8 mouse cellular contexts compared by ENCODE assay signal in the genomic region with DNA sequence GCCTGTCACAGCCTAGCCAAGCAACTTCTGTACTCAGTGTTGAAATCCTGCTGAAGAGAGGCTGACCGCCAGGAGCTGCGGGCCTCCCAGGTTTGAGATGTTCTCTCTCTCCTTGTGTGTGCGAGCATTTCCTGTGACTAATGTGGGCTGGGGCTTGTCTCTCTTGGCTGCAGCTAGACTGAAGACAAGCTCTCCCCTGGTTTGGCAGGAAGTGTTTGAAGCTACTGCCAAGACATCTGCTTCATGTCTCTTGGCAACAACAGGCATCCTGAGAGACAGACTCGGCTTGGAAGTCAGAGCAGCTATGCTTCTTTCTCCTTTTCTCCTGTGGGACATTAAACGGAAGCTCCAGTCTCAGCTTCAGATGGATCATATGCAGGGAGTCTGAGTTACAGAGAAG. TPM values are rescaled to one million over a fixed set of nuclear protein-coding genes. Genes with fewer than 3 reads are reported as not detected.
DNase-seq lines count a peak whose midpoint lies in the region; ATAC-seq and TF ChIP-seq lines count a peak whose summit lies in the region.

No protein-coding gene starts in this region.

- WGBS in lung, embryonic 14.5 days, result 24% methylated on average over 5 of the region's 5 CpGs

- H3K9ac ChIP-seq in lung, embryonic 14.5 days, result no peak overlapping the region

- TF ChIP-seq CTCF in lung, embryonic 14.5 days (IDR thresholded peaks at IDR 0.05; ENCODE audit: low read depth), result peak; percentile 56

- H3K36me3 ChIP-seq in lung, embryonic 14.5 days (ENCODE audit: insufficient read depth), result no peaks in the 10 kb centered on the region

- H3K4me3 ChIP-seq in lung, embryonic 14.5 days (ENCODE audit: low read depth, low read length), result no peak overlapping the region

- peak; percentile 95 for DNase-seq in MN1 (ENCODE audit: low spot score)
- peak; percentile 75 to 78 for DNase-seq in adrenal gland, postnatal 36 days
- peak; percentile 80 to 81 for DNase-seq in heart, postnatal 14 days
- peak; percentile 78 to 82 for DNase-seq in layer of hippocampus, adult 8-10 months (ENCODE audit: low spot score in 2 of 2)
- peak; percentile 97 for DNase-seq in lung, embryonic 14.5 days
- DNase-seq in right cerebral cortex, postnatal 14 days, result peak; percentile 53
- no peak for DNase-seq in embryo, embryonic 11 days

- intact Hi-C loops in heart, postnatal 14 days (cut with DNase I), result loop anchor here (5.0 kb wide), 1 partner anchor 85 kb away; no protein-coding TSS in a partner anchor

- H3K4me2 ChIP-seq in lung, embryonic 14.5 days, result no peak overlapping the region

- peak overlapping the region; percentile 95 for H3K27ac ChIP-seq in lung, embryonic 14.5 days (ENCODE audit: low read depth)

- H3K9me3 ChIP-seq in lung, embryonic 14.5 days (ENCODE audit: low read depth, low read length), result no peaks in the 10 kb centered on the region

- H3K27me3 ChIP-seq in lung, embryonic 14.5 days (ENCODE audit: insufficient read depth, low read length), result no peaks in the 10 kb centered on the region

- peak; percentile 99 for ATAC-seq in frontal cortex, adult (ENCODE audit: low TSS enrichment)
- peak; percentile 94 for ATAC-seq in lung, embryonic 14.5 days (ENCODE audit: insufficient read depth)

- peaks cover 10% of the 10 kb centered on the region for H3K4me1 ChIP-seq in lung, embryonic 14.5 days (ENCODE audit: insufficient read depth)

RNA-seq across cellular contexts. Expression of a gene that starts 44.2 kb away (rescaled TPM):
- 10 to 100 TPM; 12.2 to 18.8 TPM for total RNA-seq in adrenal gland, postnatal 36 days (2021)
- 10 to 100 TPM; 11.9 to 12.9 TPM for total RNA-seq in heart, postnatal 14 days (2021)
- 10 to 100 TPM; 16.4 to 20.0 (median 18.7) TPM for total RNA-seq in layer of hippocampus, adult 8-10 months (2022)
- 11.2 and 11.5 TPM in 2 replicates for polyA plus RNA-seq in lung, embryonic 14.5 days (2014; fragmentation: Nextera tagmentation; extraction: Ambion mirVana)

RNA-seq across cellular contexts. Expression of a gene that starts 55.7 kb away (rescaled TPM):
- not detected for total RNA-seq in adrenal gland, postnatal 36 days (2021)
- total RNA-seq in heart, postnatal 14 days (2021), result under 1 TPM; 0.41 to 0.65 TPM
- under 1 TPM; 0.31 to 0.90 (median 0.69) TPM for total RNA-seq in layer of hippocampus, adult 8-10 months (2022)
- polyA plus RNA-seq in lung, embryonic 14.5 days (2014; fragmentation: Nextera tagmentation; extraction: Ambion mirVana), result not detected in 2 replicates
